Mouse (Mus musculus): ENCODE results near the gene Defb36. TPM values are rescaled to one million over a fixed set of nuclear protein-coding genes. Genes with fewer than 3 reads are reported as not detected.

The Defb36 gene
- total RNA-seq, 1 experiment from 2014 or later: not detected

- 0 out of 2 replicates have a peak, but pooled peaks have one; percentile 36 for ATAC-seq (replicated peaks; ENCODE audit: insufficient number of reproducible peaks, low FRiP score, low TSS enrichment, poor library complexity, severe bottlenecking)
These were observed 48.9 kb downstream of the Defb36 start for GRCm38 (mm10) chr2:152652901-152653620.

- 0 out of 2 replicates have a peak, but pooled peaks have one; percentile 18 for ATAC-seq (replicated peaks; ENCODE audit: insufficient number of reproducible peaks, low FRiP score, low TSS enrichment, poor library complexity, severe bottlenecking)
These were observed 50.0 kb downstream of the Defb36 start for GRCm38 (mm10) chr2:152653874-152654715.

- ATAC-seq (replicated peaks; ENCODE audit: insufficient number of reproducible peaks, low FRiP score, low TSS enrichment, poor library complexity, severe bottlenecking): 0 out of 2 replicates have a peak, but pooled peaks have one; percentile 20
These were observed 53.3 kb downstream of the Defb36 start for GRCm38 (mm10) chr2:152657398-152657797.

GRCm38 (mm10) chr2:152661163-152661562 is 57.0 kb downstream of the Defb36 start:
- ATAC-seq (replicated peaks; ENCODE audit: insufficient number of reproducible peaks, low FRiP score, low TSS enrichment, poor library complexity, severe bottlenecking): 0 out of 2 replicates have a peak, but pooled peaks have one; percentile 45

Other genes starting within 250 kb of the Defb36 start
- gene Nrsn2, start 227.7 kb upstream of the Defb36 start, total RNA-seq (2017): not detected in 3 replicates
- 0.10 to 0.43 TPM in 2 of 3 replicates, not detected in the other for gene Sox12, start 206.3 kb upstream of the Defb36 start, total RNA-seq (2017)
- 0.10 to 0.75 TPM in 2 of 3 replicates, not detected in the other for gene Zcchc3, start 189.3 kb upstream of the Defb36 start, total RNA-seq (2017)
- gene 6820408C15Rik, start 188.7 kb upstream of the Defb36 start, total RNA-seq (2017): not detected in 3 replicates
- gene Defb23, start 139.7 kb upstream of the Defb36 start, total RNA-seq (2017): not detected in 3 replicates
- gene Defb20, start 127.3 kb upstream of the Defb36 start, total RNA-seq (2017): not detected in 3 replicates
- gene Defb22, start 114.2 kb upstream of the Defb36 start, total RNA-seq (2017): not detected in 3 replicates
- not detected in 3 replicates for gene Defb26, start 92.6 kb upstream of the Defb36 start, total RNA-seq (2017)
- gene Defb28, start 86.1 kb upstream of the Defb36 start, total RNA-seq (2017): not detected in 3 replicates
- not detected in 3 replicates for gene Defb29, start 64.2 kb upstream of the Defb36 start, total RNA-seq (2017)
- not detected in 3 replicates for gene Gm17416, start 35.0 kb upstream of the Defb36 start, total RNA-seq (2017)
- gene Defb21, start 31.6 kb upstream of the Defb36 start, total RNA-seq (2017): not detected in 3 replicates
- not detected in 3 replicates for gene Defb19, start 24.0 kb upstream of the Defb36 start, total RNA-seq (2017)
- gene Defb45, start 4.9 kb upstream of the Defb36 start, total RNA-seq (2017): not detected in 3 replicates
- gene Defb25, start 18.7 kb downstream of the Defb36 start, total RNA-seq (2017): not detected in 3 replicates
- gene Rem1, start 22.6 kb downstream of the Defb36 start, total RNA-seq (2017): 0.68 to 0.75 TPM in 2 of 3 replicates, not detected in the other
- gene H13, start 65.1 kb downstream of the Defb36 start, total RNA-seq (2017): 74.4 to 107 TPM (median 101 TPM) in 3 replicates
- gene Mcts2, start 82.7 kb downstream of the Defb36 start, total RNA-seq (2017): 10.0 to 12.9 TPM (median 10.6 TPM) in 3 replicates
- gene Id1, start 131.9 kb downstream of the Defb36 start, total RNA-seq (2017): 3.7 to 18.6 TPM (median 15.7 TPM) in 3 replicates
- not detected in 3 replicates for gene Cox4i2, start 149.8 kb downstream of the Defb36 start, total RNA-seq (2017)
- gene Bcl2l1, start 227.4 kb downstream of the Defb36 start, total RNA-seq (2017): 11.8 to 39.0 TPM (median 21.7 TPM) in 3 replicates
- gene Tpx2, start 243.6 kb downstream of the Defb36 start, total RNA-seq (2017): 1.1 to 2.7 TPM (median 1.6 TPM) in 3 replicates